Mouse (Mus musculus) C2C12 (cell line): ENCODE data around the gene Exoc4. TPM values are rescaled to one million over a fixed set of nuclear protein-coding genes. Genes with fewer than 3 reads are reported as not detected.

Source experiments
- H3K27me3 ChIP-seq: one replicate; pipeline ENCODE4 v1.6.1; 2011; ENCODE audit not compliant: control insufficient read depth, insufficient read depth, insufficient read length
- H3K36me3 ChIP-seq: one replicate; pipeline ENCODE4 v1.6.1; 2011; ENCODE audit not compliant: control insufficient read depth, insufficient read depth
- H3K4me3 ChIP-seq: one replicate; pipeline ENCODE4 v1.5.1; 2011; ENCODE audit warnings: mild to moderate bottlenecking, control low read depth; ENCODE audit not compliant: poor library complexity, insufficient read depth, severe bottlenecking
- H3K79me2 ChIP-seq: one replicate; pipeline ENCODE4 v1.6.1; 2011; ENCODE audit not compliant: control insufficient read depth, insufficient read depth
- H3K79me3 ChIP-seq: one replicate; pipeline ENCODE4 v1.6.1; 2011; ENCODE audit warnings: low read depth, control low read depth
- H3ac ChIP-seq: one replicate; pipeline ENCODE3; 2011; ENCODE audit warnings: low read depth; ENCODE audit not compliant: control insufficient read depth, insufficient read length
- CEBPB ChIP-seq: IDR thresholded peaks from one replicate; pipeline ENCODE4 v1.6.1; 2011; ENCODE audit warnings: low read depth, mild to moderate bottlenecking, control low read depth, moderate library complexity
- CTCF ChIP-seq: IDR thresholded peaks from one replicate; pipeline ENCODE4 v1.5.1; 2011; ENCODE audit not compliant: control insufficient read depth, insufficient read depth, insufficient read length
- FOSL1 ChIP-seq: IDR thresholded peaks from one replicate; pipeline ENCODE4 v1.8.0; 2011; ENCODE audit warnings: mild to moderate bottlenecking, low read length; ENCODE audit not compliant: poor library complexity, insufficient read depth, severe bottlenecking
- MAX ChIP-seq: IDR thresholded peaks from one replicate; pipeline ENCODE4 v1.6.1; 2011; ENCODE audit warnings: mild to moderate bottlenecking, control low read depth
- MYOD1 ChIP-seq: IDR thresholded peaks from one replicate; pipeline ENCODE4 v1.6.1; 2011; ENCODE audit warnings: low read depth; ENCODE audit not compliant: control insufficient read depth, insufficient read length
- MYOG ChIP-seq: IDR thresholded peaks from one replicate; pipeline ENCODE4 v1.6.1; 2011; ENCODE audit not compliant: control insufficient read depth, insufficient read length; ENCODE audit errors: extremely low read depth
- USF1 ChIP-seq: IDR thresholded peaks from one replicate; pipeline ENCODE4 v1.6.1; 2011; ENCODE audit warnings: low read depth, mild to moderate bottlenecking, control low read depth, moderate library complexity
- polyA plus RNA-seq: library from polyadenylated mRNA; unstranded; fragments of >200 nt; fragmentation: generic; extraction: Trizol; gene quantifications from one replicate; pipeline ENCODE4 v1.2.1, GENCODE M21; 2012; ENCODE audit warnings: missing spikeins

The Exoc4 gene
- polyA plus RNA-seq, 1 experiment, result 20.6 TPM

GRCm38 (mm10) chr6:33965571-33965970 lies 716.7 kb downstream of the Exoc4 start:
- H3K36me3 ChIP-seq, result no peaks in the 10 kb centered on the region
- H3K4me3 ChIP-seq, result no peak overlapping the region
- no peaks in the 10 kb centered on the region for H3K79me3 ChIP-seq
- TF ChIP-seq MYOG (no peak), USF1 (no peak), MYOD1 (no peak), MAX (no peak), CTCF (no peak)
- H3ac ChIP-seq, result no peak overlapping the region
- no peaks in the 10 kb centered on the region for H3K79me2 ChIP-seq
- H3K27me3 ChIP-seq, result no peaks in the 10 kb centered on the region

DNA sequence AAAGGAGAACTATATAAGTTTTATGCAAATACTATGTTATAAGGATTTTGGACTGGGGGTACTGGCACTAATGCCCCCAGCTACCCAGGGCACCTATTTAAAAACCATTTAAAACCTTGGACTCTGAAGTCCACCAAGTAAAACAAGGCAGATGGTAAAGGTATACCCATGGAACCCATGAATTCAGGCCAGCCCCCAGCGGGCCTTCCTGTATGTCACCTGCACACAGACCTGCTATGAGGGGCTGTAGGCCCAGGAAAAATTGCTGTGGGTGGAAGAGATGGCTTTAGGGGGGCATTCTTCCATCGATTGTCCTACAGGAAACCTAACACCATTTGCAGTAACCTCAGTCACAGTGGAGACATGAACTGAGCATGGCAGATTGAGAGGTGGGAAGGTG lies 719.9 kb downstream of the Exoc4 start:
- TF ChIP-seq MAX, result no peak
- TF ChIP-seq MYOG, result no peak
- no peak for TF ChIP-seq MYOD1
- no peak for TF ChIP-seq CEBPB
- TF ChIP-seq CTCF, result no peak
- no peak for TF ChIP-seq USF1
- TF ChIP-seq FOSL1, result no peak
- no peak overlapping the region for H3K4me3 ChIP-seq
- no peak overlapping the region for H3ac ChIP-seq
- H3K27me3 ChIP-seq, result no peaks in the 10 kb centered on the region
- H3K79me2 ChIP-seq, result no peaks in the 10 kb centered on the region
- no peaks in the 10 kb centered on the region for H3K79me3 ChIP-seq
- H3K36me3 ChIP-seq, result no peaks in the 10 kb centered on the region

DNA sequence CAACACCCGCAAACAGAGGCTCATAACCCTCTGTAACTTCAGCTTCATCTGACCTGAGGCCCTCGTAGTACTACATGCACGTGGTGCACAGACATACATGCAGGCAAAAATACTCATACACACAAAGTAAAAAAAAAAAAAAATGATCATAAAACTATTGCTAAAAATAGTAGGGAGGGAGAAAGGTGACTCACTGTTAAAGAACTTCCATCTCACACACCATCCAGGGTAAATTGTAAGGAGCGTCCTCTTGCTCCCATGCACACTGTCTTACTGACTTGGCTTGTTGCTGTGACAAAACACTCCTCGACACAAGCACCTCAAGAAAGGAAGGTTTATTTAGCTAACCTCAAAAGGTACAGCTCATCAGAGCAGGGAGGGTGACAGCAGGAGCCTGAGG lies 723.9 kb downstream of the Exoc4 start:
- TF ChIP-seq CTCF (no peak), MAX (no peak), FOSL1 (no peak), MYOD1 (no peak), USF1 (no peak)
- Histone ChIP-seq H3K79me3 (no peaks in the 10 kb centered on the region), H3K4me3 (no peak overlapping the region), H3K79me2 (no peaks in the 10 kb centered on the region), H3K36me3 (no peaks in the 10 kb centered on the region), H3K27me3 (no peaks in the 10 kb centered on the region), H3ac (no peak overlapping the region)

- Histone ChIP-seq H3K79me2 (no peaks in the 10 kb centered on the region), H3K4me3 (no peak overlapping the region), H3K36me3 (no peaks in the 10 kb centered on the region), H3K79me3 (no peaks in the 10 kb centered on the region), H3ac (no peak overlapping the region), H3K27me3 (no peaks in the 10 kb centered on the region)
- no peak for TF ChIP-seq USF1
- no peak for TF ChIP-seq MYOG
- no peak for TF ChIP-seq CEBPB
- no peak for TF ChIP-seq MYOD1
Observed at GRCm38 (mm10) chr6:33976576-33976975, 727.7 kb downstream of the Exoc4 start.

GRCm38 (mm10) chr6:33977448-33977847 lies 728.6 kb downstream of the Exoc4 start:
- H3K4me3 ChIP-seq, result no peak overlapping the region
- no peaks in the 10 kb centered on the region for H3K79me2 ChIP-seq
- H3K36me3 ChIP-seq, result no peaks in the 10 kb centered on the region
- no peaks in the 10 kb centered on the region for H3K27me3 ChIP-seq
- no peaks in the 10 kb centered on the region for H3K79me3 ChIP-seq
- no peak overlapping the region for H3ac ChIP-seq
- TF ChIP-seq USF1 (no peak), FOSL1 (no peak), MYOD1 (no peak), MYOG (no peak), MAX (no peak), CEBPB (no peak), CTCF (no peak)

- Histone ChIP-seq H3K27me3 (no peaks in the 10 kb centered on the region), H3ac (no peak overlapping the region), H3K79me2 (no peaks in the 10 kb centered on the region), H3K36me3 (no peaks in the 10 kb centered on the region), H3K79me3 (no peaks in the 10 kb centered on the region), H3K4me3 (no peak overlapping the region)
- TF ChIP-seq CTCF (no peak), FOSL1 (no peak), MYOD1 (no peak), USF1 (no peak), CEBPB (no peak), MAX (no peak), MYOG (no peak)
Observed at GRCm38 (mm10) chr6:33977880-33978279, 729.0 kb downstream of the Exoc4 start.
